Mouse (Mus musculus): ENCODE measurements around the gene Dync1h1.

- TF ChIP-seq POLR2A (IDR thresholded peaks at IDR 0.05; ENCODE audit: control insufficient read depth, low read depth, low read length) (no peak), CTCF (IDR thresholded peaks at IDR 0.05; ENCODE audit: control insufficient read depth, insufficient read depth, insufficient replicate concordance, low read depth, low read length) (no peak)
Observed at GRCm38 (mm10) chr12:110687894-110688734, 86.9 kb downstream of the Dync1h1 start.
